Mouse (Mus musculus): ENCODE measurements at regions not wholly inside any gene's neighbourhood (a gene's known extent, or its start where the extent isn't known, plus 50 kb on each side); places are given as distances from the start of the nearest gene placed in this dataset.

- DNase-seq = no peak
Observed at GRCm38 (mm10) chr16:96372021-96372751, 71.2 kb downstream of the Itgb2l start.

- DNase-seq = no peak
Observed at GRCm38 (mm10) chr16:96371117-96371516, 72.3 kb downstream of the Itgb2l start.

DNA sequence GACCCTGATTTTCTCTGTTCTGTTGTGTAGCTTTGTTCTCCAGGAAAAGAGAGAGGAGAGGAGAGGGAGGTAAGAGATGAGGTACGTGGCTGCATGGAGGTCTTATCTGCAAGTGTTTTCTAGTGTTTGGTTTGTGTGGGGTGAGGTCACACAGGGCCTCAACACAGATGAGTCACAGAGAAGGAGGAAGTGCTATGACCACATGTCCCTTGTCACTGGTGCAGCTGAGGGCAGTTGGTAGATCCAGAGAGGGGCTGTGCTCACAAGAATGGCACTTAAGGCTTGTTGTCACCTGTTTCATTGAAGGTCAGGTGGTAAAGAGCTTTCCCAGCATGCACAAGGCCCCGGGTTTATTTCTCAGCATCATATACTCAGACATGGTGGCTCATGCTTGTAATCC lies 73.2 kb downstream of the Itgb2l start:
- peak; percentile 31 to 55 for DNase-seq

Measured in lung, postnatal 4 days (tissue).